Mouse (Mus musculus): ENCODE data around the gene Lgi2.

- no peak for TF ChIP-seq EP300 (IDR thresholded peaks at IDR 0.05; ENCODE audit: low read depth)
- TF ChIP-seq CTCF (IDR thresholded peaks at IDR 0.05; ENCODE audit: low read depth), result no peak
Observed at GRCm38 (mm10) chr5:52587291-52587733, 21.1 kb upstream of the Lgi2 start.
